Mouse (Mus musculus) gastrocnemius, postnatal 10 days (tissue): ENCODE measurements around the gene Arl2bp. TPM values are rescaled to one million over a fixed set of nuclear protein-coding genes. Genes with fewer than 3 reads are reported as not detected.

ENCODE experiments used
- total RNA-seq, 2 experiments: library from RNA; stranded (reverse); gene quantifications; 2 replicates each; pipeline ENCODE4 v1.2.3; 2021

The Arl2bp gene
- total RNA-seq, 2 experiments from 2014 or later: 73.8 to 76.3 TPM

Other genes starting within 250 kb of the Arl2bp start
- under 1 TPM; 0.42 to 0.88 TPM for gene Nlrc5, start 232.2 kb upstream of the Arl2bp start, total RNA-seq
- gene Cpne2, start 133.6 kb upstream of the Arl2bp start, total RNA-seq: 10 to 100 TPM; 21.5 to 23.8 TPM
- 10 to 100 TPM; 12.9 to 18.6 TPM for gene Rspry1, start 64.7 kb upstream of the Arl2bp start, total RNA-seq
- gene Fam192a, start 64.6 kb upstream of the Arl2bp start, total RNA-seq: 10 to 100 TPM; 24.6 to 25.9 TPM
- gene Pllp, start 29.7 kb downstream of the Arl2bp start, total RNA-seq: 10 to 100 TPM in 1 of 2 experiments, 1 to 10 TPM in 1; 7.1 to 11.7 TPM
- gene Ccl22, start 79.0 kb downstream of the Arl2bp start, total RNA-seq: not detected
- 1 to 10 TPM; 1.2 to 2.4 TPM for gene Cx3cl1, start 105.4 kb downstream of the Arl2bp start, total RNA-seq
- not detected for gene Ccl17, start 143.9 kb downstream of the Arl2bp start, total RNA-seq
- gene Coq9, start 171.7 kb downstream of the Arl2bp start, total RNA-seq: 100 to 1,000 TPM; 255 to 307 TPM
- 10 to 100 TPM; 32.5 to 33.1 TPM for gene Ciapin1, start 171.8 kb downstream of the Arl2bp start, total RNA-seq
- gene Polr2c, start 190.8 kb downstream of the Arl2bp start, total RNA-seq: 10 to 100 TPM; 37.6 to 43.6 TPM
- gene Dok4, start 209.7 kb downstream of the Arl2bp start, total RNA-seq: 10 to 100 TPM; 11.4 TPM